Mouse (Mus musculus): ENCODE results near the gene Hdac10. TPM values are rescaled to one million over a fixed set of nuclear protein-coding genes. Genes with fewer than 3 reads are reported as not detected.

Gene Hdac10
- polyA plus RNA-seq, 1 experiment from 2014 or later = 24.3 TPM

GRCm38 (mm10) chr15:89169431-89169830 is 40.9 kb upstream of the Hdac10 start:
- Histone ChIP-seq H3K27ac (peak overlapping the region; percentile 58), H3K27me3 (no peaks in the 10 kb centered on the region), H3K36me3 (peaks cover 56% of the 10 kb centered on the region), H3K4me1 (replicated peaks) (peaks cover 52% of the 10 kb centered on the region), H3K9ac (peak overlapping the region; percentile 46; the same call in 1 of the 2 replicates), H3K4me3 (no peak overlapping the region), H3K4me2 (peak overlapping the region; percentile 16; the same call in 1 of the 2 replicates), H3K9me3 (no peaks in the 10 kb centered on the region)
- ATAC-seq (ENCODE audit: low FRiP score) = peak; percentile 41; the same call in 1 of the 2 replicates
- WGBS = 7% methylated on average over 10 of the region's 10 CpGs

- H3K27me3 ChIP-seq = no peaks in the 10 kb centered on the region
- no peak overlapping the region for H3K4me3 ChIP-seq
- H3K9me3 ChIP-seq = no peaks in the 10 kb centered on the region
- peaks cover 47% of the 10 kb centered on the region for H3K4me1 ChIP-seq (replicated peaks)
- WGBS = 58% methylated on average over 10 of the region's 10 CpGs
- peak overlapping the region; percentile 16; the same call in 1 of the 2 replicates for H3K4me2 ChIP-seq
- 0 out of 2 replicates have a peak overlapping the region, but pooled peaks have one; percentile 30 for H3K9ac ChIP-seq
- peaks cover 61% of the 10 kb centered on the region for H3K36me3 ChIP-seq
- H3K27ac ChIP-seq = peak overlapping the region; percentile 58
- no peak for ATAC-seq (ENCODE audit: low FRiP score)
Observed at GRCm38 (mm10) chr15:89168922-89169321, 40.4 kb upstream of the Hdac10 start.

GRCm38 (mm10) chr15:89165478-89165877 is 37.0 kb upstream of the Hdac10 start:
- Histone ChIP-seq H3K4me1 (replicated peaks) (peaks cover 18% of the 10 kb centered on the region), H3K4me2 (no peak overlapping the region), H3K27me3 (no peaks in the 10 kb centered on the region), H3K4me3 (no peak overlapping the region), H3K9me3 (no peaks in the 10 kb centered on the region), H3K27ac (no peak overlapping the region), H3K36me3 (peaks cover 95% of the 10 kb centered on the region), H3K9ac (no peak overlapping the region)
- 96% methylated on average over 12 of the region's 12 CpGs for WGBS
- ATAC-seq (ENCODE audit: low FRiP score) = no peak

GRCm38 (mm10) chr15:89161397-89161796 is 32.9 kb upstream of the Hdac10 start:
- H3K27me3 ChIP-seq = no peaks in the 10 kb centered on the region
- no peak for ATAC-seq (ENCODE audit: low FRiP score)
- 97% methylated on average over 8 of the region's 9 CpGs for WGBS
- H3K4me3 ChIP-seq = no peak overlapping the region
- H3K9ac ChIP-seq = no peak overlapping the region
- H3K4me1 ChIP-seq (replicated peaks) = no peaks in the 10 kb centered on the region
- H3K36me3 ChIP-seq = peaks cover 100% of the 10 kb centered on the region
- no peak overlapping the region for H3K27ac ChIP-seq
- H3K9me3 ChIP-seq = no peaks in the 10 kb centered on the region
- no peak overlapping the region for H3K4me2 ChIP-seq

- H3K36me3 ChIP-seq = peaks cover 100% of the 10 kb centered on the region
- H3K27ac ChIP-seq = no peak overlapping the region
- H3K4me3 ChIP-seq = no peak overlapping the region
- H3K4me2 ChIP-seq = no peak overlapping the region
- no peaks in the 10 kb centered on the region for H3K9me3 ChIP-seq
- no peak overlapping the region for H3K9ac ChIP-seq
- no peaks in the 10 kb centered on the region for H3K4me1 ChIP-seq (replicated peaks)
- ATAC-seq (ENCODE audit: low FRiP score) = no peak
- no peaks in the 10 kb centered on the region for H3K27me3 ChIP-seq
- 93% methylated on average over 16 of the region's 16 CpGs for WGBS
Observed at GRCm38 (mm10) chr15:89158516-89158915, 30.0 kb upstream of the Hdac10 start.

GRCm38 (mm10) chr15:89157954-89158353 is 29.5 kb upstream of the Hdac10 start:
- no peak overlapping the region for H3K4me2 ChIP-seq
- ATAC-seq (ENCODE audit: low FRiP score) = no peak
- H3K27ac ChIP-seq = no peak overlapping the region
- H3K27me3 ChIP-seq = no peaks in the 10 kb centered on the region
- H3K36me3 ChIP-seq = peaks cover 98% of the 10 kb centered on the region
- WGBS = 61% methylated on average over 7 of the region's 7 CpGs
- no peak overlapping the region for H3K4me3 ChIP-seq
- H3K9ac ChIP-seq = no peak overlapping the region
- no peaks in the 10 kb centered on the region for H3K9me3 ChIP-seq
- no peaks in the 10 kb centered on the region for H3K4me1 ChIP-seq (replicated peaks)

GRCm38 (mm10) chr15:89152312-89152711 is 23.8 kb upstream of the Hdac10 start:
- H3K27ac ChIP-seq = peak overlapping the region; percentile 58
- ATAC-seq (ENCODE audit: low FRiP score) = 0 out of 2 replicates have a peak, but pooled peaks have one; percentile 17

GRCm38 (mm10) chr15:89150041-89150390 is 21.5 kb upstream of the Hdac10 start:
- H3K4me1 ChIP-seq (replicated peaks) = peaks cover 56% of the 10 kb centered on the region

More at GRCm38 (mm10) chr15:89152312-89152711, 23.8 kb upstream of the Hdac10 start:
- H3K36me3 ChIP-seq = peaks cover 41% of the 10 kb centered on the region
- peaks cover 37% of the 10 kb centered on the region for H3K4me1 ChIP-seq (replicated peaks)
- H3K9ac ChIP-seq = peak overlapping the region; percentile 46; the same call in 1 of the 2 replicates
- H3K4me3 ChIP-seq = no peak overlapping the region
- H3K27me3 ChIP-seq = no peaks in the 10 kb centered on the region
- H3K9me3 ChIP-seq = no peaks in the 10 kb centered on the region
- H3K4me2 ChIP-seq = no peak overlapping the region

GRCm38 (mm10) chr15:89149271-89150040 is 21.0 kb upstream of the Hdac10 start, which contains the start of gene Mapk11:
Mapk11 (minus strand) TSS chr15:89149628.
- peak; percentile 71 for ATAC-seq (ENCODE audit: low FRiP score)
- under 1% methylated on average over 42 of the region's 61 CpGs for WGBS
- H3K27ac ChIP-seq = peak within 1 kb of the TSS; percentile 94

More at GRCm38 (mm10) chr15:89150041-89150390, 21.5 kb upstream of the Hdac10 start:
- Histone ChIP-seq H3K27ac (peak overlapping the region; percentile 94), H3K9ac (peak overlapping the region; percentile 93), H3K4me3 (peak overlapping the region; percentile 75), H3K27me3 (peaks cover 3% of the 10 kb centered on the region; the same call in 1 of the 2 replicates), H3K9me3 (no peaks in the 10 kb centered on the region), H3K36me3 (peaks cover 28% of the 10 kb centered on the region), H3K4me2 (peak overlapping the region; percentile 75)
- ATAC-seq (ENCODE audit: low FRiP score) = 0 out of 2 replicates have a peak, but pooled peaks have one; percentile 8
- WGBS = 3% methylated on average over 13 of the region's 13 CpGs

GRCm38 (mm10) chr15:89148496-89149270 is 20.2 kb upstream of the Hdac10 start:
- Histone ChIP-seq H3K9ac (peak overlapping the region; percentile 93), H3K4me1 (replicated peaks) (peaks cover 56% of the 10 kb centered on the region), H3K4me3 (peak overlapping the region; percentile 75), H3K4me2 (peak overlapping the region; percentile 75), H3K36me3 (peaks cover 28% of the 10 kb centered on the region), H3K27me3 (peaks cover 3% of the 10 kb centered on the region; the same call in 1 of the 2 replicates), H3K27ac (peak overlapping the region; percentile 94), H3K9me3 (no peaks in the 10 kb centered on the region)
- ATAC-seq (ENCODE audit: low FRiP score) = peak; percentile 15; the same call in 1 of the 2 replicates
- 3% methylated on average over 25 of the region's 25 CpGs for WGBS

More at GRCm38 (mm10) chr15:89149271-89150040, 21.0 kb upstream of the Hdac10 start, which contains the start of gene Mapk11:
- peaks cover 56% of the 10 kb centered on the region for H3K4me1 ChIP-seq (replicated peaks)
- no peaks in the 10 kb centered on the region for H3K9me3 ChIP-seq
- peak within 1 kb of the TSS; percentile 75 for H3K4me3 ChIP-seq
- peaks cover 28% of the 10 kb centered on the region for H3K36me3 ChIP-seq
- H3K27me3 ChIP-seq = peaks cover 3% of the 10 kb centered on the region; the same call in 1 of the 2 replicates
- H3K4me2 ChIP-seq = peak within 1 kb of the TSS; percentile 75
- H3K9ac ChIP-seq = peak within 1 kb of the TSS; percentile 93

GRCm38 (mm10) chr15:89147895-89148294 is 19.4 kb upstream of the Hdac10 start:
- WGBS = 31% methylated on average over 4 of the region's 4 CpGs

GRCm38 (mm10) chr15:89147456-89147855 is 19.0 kb upstream of the Hdac10 start:
- H3K4me1 ChIP-seq (replicated peaks) = peaks cover 53% of the 10 kb centered on the region
- peak overlapping the region; percentile 75 for H3K4me3 ChIP-seq
- 22% methylated on average over 10 of the region's 10 CpGs for WGBS
- H3K9me3 ChIP-seq = no peaks in the 10 kb centered on the region
- ATAC-seq (ENCODE audit: low FRiP score) = no peak
- peaks cover 35% of the 10 kb centered on the region for H3K36me3 ChIP-seq
- peak overlapping the region; percentile 94 for H3K27ac ChIP-seq
- peak overlapping the region; percentile 75 for H3K4me2 ChIP-seq
- H3K9ac ChIP-seq = peak overlapping the region; percentile 93
- peaks cover 3% of the 10 kb centered on the region; the same call in 1 of the 2 replicates for H3K27me3 ChIP-seq

More at GRCm38 (mm10) chr15:89147895-89148294, 19.4 kb upstream of the Hdac10 start:
- H3K27ac ChIP-seq = peak overlapping the region; percentile 94
- H3K9ac ChIP-seq = peak overlapping the region; percentile 93
- peak overlapping the region; percentile 75 for H3K4me2 ChIP-seq
- peaks cover 3% of the 10 kb centered on the region; the same call in 1 of the 2 replicates for H3K27me3 ChIP-seq
- no peak for ATAC-seq (ENCODE audit: low FRiP score)
- peak overlapping the region; percentile 75 for H3K4me3 ChIP-seq
- H3K9me3 ChIP-seq = no peaks in the 10 kb centered on the region
- H3K4me1 ChIP-seq (replicated peaks) = peaks cover 56% of the 10 kb centered on the region
- H3K36me3 ChIP-seq = peaks cover 31% of the 10 kb centered on the region
